Mouse (Mus musculus) heart, adult 2 months (tissue): ENCODE measurements around the gene Serpina12. TPM values are rescaled to one million over a fixed set of nuclear protein-coding genes. Genes with fewer than 3 reads are reported as not detected.

ENCODE experiments used
- DNase-seq, 2 experiments: peaks; one replicate each; pipeline ENCODE4 v3.0.0; 2021
- H3K27ac ChIP-seq: fragments of 200-600 bp; 2 replicates; pipeline ENCODE4 v1.8.1; 2022
- H3K27me3 ChIP-seq: fragments of 200-500 bp; 2 replicates; pipeline ENCODE4 v1.6.1; 2012; ENCODE audit warnings: mild to moderate bottlenecking, low read length, inconsistent platforms, mixed read lengths; ENCODE audit not compliant: control insufficient read depth, insufficient read depth
- H3K36me3 ChIP-seq: fragments of 200-500 bp; 2 replicates; pipeline ENCODE4 v1.6.1; 2012; ENCODE audit warnings: low read length, inconsistent platforms; ENCODE audit not compliant: control insufficient read depth, insufficient read depth
- H3K4me1 ChIP-seq: fragments of 200-500 bp; 2 replicates; pipeline ENCODE4 v1.6.1; 2011; ENCODE audit warnings: low read length; ENCODE audit not compliant: control insufficient read depth, insufficient read depth
- H3K4me3 ChIP-seq: fragments of 200-600 bp; 2 replicates; pipeline ENCODE4 v1.8.1; 2022
- H3K79me2 ChIP-seq: fragments of 200-500 bp; replicated peaks from 2 replicates; pipeline ENCODE4 v1.6.1; 2012; ENCODE audit warnings: mild to moderate bottlenecking, inconsistent platforms, low read length, moderate library complexity, mixed read lengths; ENCODE audit not compliant: control insufficient read depth, insufficient read depth
- H3K9ac ChIP-seq: fragments of 200-500 bp; 2 replicates; pipeline ENCODE4 v1.6.1; 2012; ENCODE audit warnings: low read depth, mild to moderate bottlenecking, control low read depth, inconsistent platforms, low read length, mixed read lengths
- CTCF ChIP-seq: fragments of 200-600 bp; IDR thresholded peaks from 2 replicates; pipeline ENCODE4 v1.8.1; 2022; ENCODE audit warnings: antibody characterized with exemption, mild to moderate bottlenecking, moderate library complexity
- EP300 ChIP-seq: fragments of 200-500 bp; IDR thresholded peaks from 2 replicates; pipeline ENCODE4 v1.6.1; 2011; ENCODE audit warnings: low read depth, low read length, control low read depth; ENCODE audit not compliant: insufficient read depth
- POLR2A ChIP-seq: fragments of 200-500 bp; IDR thresholded peaks from 2 replicates; pipeline ENCODE4 v1.6.1; 2011; ENCODE audit warnings: mild to moderate bottlenecking, low read depth, low read length, control low read depth; ENCODE audit not compliant: insufficient read depth
- WGBS: fragments of 180-500 bp; shearing (Covaris S2); methylation state at CpG from one replicate; pipeline ENCODE4 v1.1.7; 2018; 5-methylcytosine and 5-hydroxymethylcytosine counted together
- intact Hi-C: fragments of 180-260 bp; cut with DNase I; formaldehyde crosslinking; loops from one replicate; pipeline ENCODE4 v1.15.1; 2025
- polyA plus RNA-seq: library from polyadenylated mRNA; depleted of rRNA; stranded (reverse); fragments of >200 nt; gene quantifications from 2 replicates; pipeline ENCODE4 v1.2.3, GENCODE M21; 2012
- total RNA-seq, 2 experiments: library from RNA; stranded (reverse); gene quantifications; 2 replicates each; pipeline ENCODE4 v1.2.3; 2021

Gene Serpina12
- total and polyA plus RNA-seq, 3 experiments = not detected

DNA sequence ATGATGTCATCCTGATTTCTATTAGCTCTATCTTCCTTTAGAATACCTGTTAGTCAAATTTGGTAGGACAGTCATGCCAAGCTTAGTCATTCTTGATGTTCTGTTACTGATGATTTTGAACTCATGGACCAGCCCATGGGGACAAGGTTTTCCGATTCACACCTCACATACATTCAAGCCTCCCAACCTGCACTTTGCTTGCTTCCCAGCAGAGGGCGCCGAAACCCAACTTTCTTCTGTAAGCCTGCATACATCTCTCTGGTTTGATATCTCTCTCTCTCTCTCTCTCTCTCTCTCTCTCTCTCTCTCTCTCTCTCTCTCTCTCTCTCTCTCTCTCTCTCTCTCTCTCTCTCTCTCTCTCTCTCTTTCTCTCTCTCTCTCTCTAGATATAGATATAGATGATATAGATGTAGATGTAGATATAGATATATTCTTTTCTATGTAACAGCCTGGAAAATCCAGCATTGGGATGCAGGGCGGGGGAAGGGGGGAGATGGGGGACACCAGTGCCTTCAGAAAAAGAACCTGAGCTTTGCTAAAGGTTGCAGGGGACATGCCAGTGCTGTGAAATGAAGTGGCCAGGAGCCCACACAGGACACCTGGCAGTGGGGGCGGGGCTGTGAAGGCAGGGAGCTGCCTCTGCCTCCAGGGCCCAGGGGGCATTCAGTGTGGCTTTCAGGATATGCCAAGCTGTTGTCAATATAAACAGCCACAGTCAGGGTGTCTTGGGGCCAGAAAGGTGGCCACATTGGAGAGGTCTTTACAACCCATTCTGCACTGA lies 48.8 kb downstream of the Serpina12 start:
- H3K79me2 ChIP-seq = no peaks in the 10 kb centered on the region
- TF ChIP-seq CTCF (peak; percentile 76), EP300 (0 out of 2 replicates have a peak, but pooled peaks have one; percentile 46), POLR2A (no peak)
- no peak overlapping the region for H3K9ac ChIP-seq
- peak; percentile 50 to 78 for DNase-seq
- H3K27me3 ChIP-seq = no peaks in the 10 kb centered on the region
- no peaks in the 10 kb centered on the region for H3K4me1 ChIP-seq
- no peaks in the 10 kb centered on the region for H3K36me3 ChIP-seq
- 38% methylated on average over 5 of the region's 5 CpGs for WGBS
- H3K4me3 ChIP-seq = no peak overlapping the region
- intact Hi-C loops = loop anchor here (1.0 to 10.0 kb wide), 4 partner anchors 35 to 423 kb away; no protein-coding TSS in a partner anchor
- H3K27ac ChIP-seq = no peak overlapping the region

DNA sequence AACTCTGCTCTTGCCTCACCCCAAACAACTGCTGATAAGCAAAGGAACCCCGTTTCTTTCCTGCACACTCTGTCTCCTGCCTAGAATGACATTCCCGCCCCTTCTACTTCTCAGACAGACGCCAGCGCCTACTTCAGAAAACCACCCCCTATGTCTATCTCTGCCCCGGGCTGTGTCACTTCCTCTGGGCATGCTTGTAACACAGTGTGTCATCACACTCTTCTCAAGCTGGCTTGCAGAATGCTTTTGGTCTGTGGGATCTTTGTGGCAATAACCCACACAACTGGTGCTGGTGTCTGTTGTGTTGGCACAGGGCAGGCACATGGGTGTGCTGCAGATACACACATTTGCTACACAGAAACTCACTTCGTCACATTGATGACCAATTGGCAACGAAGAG lies 51.3 kb downstream of the Serpina12 start:
- intact Hi-C loops = loop anchor here (10.0 kb wide), 1 partner anchor 182 kb away; no protein-coding TSS in a partner anchor
- 38% methylated on average over 7 of the region's 7 CpGs for WGBS
- H3K27me3 ChIP-seq = no peaks in the 10 kb centered on the region

DNA sequence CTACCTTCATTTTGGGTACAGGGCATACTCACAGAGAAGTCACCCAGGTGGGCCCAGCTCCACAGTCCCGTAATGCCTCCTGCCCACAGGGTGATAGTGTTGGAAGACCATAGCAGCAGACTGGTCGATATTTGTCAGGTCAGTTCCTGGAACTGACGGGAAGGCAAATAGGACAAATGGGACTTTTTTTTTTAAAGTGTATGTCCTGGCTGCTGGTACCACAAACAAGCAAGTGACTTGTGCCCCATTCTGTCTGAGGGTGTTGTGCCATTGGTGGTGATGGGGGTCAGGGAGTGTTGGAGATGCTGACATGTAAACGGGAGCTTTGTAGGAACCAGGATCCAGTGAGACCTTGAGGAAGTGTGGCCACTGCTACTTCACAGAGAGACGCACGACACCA lies 54.4 kb downstream of the Serpina12 start, which contains the start of gene Serpina11:
TSS of gene Serpina11 (minus strand) at position 101 of the 400 bp plus-strand sequence.
- H3K27ac ChIP-seq = no peak within 1 kb of the TSS
- intact Hi-C loops = loop anchor here (10.0 kb wide), 1 partner anchor 185 kb away; no protein-coding TSS in a partner anchor
- H3K27me3 ChIP-seq = no peaks in the 10 kb centered on the region
- TF ChIP-seq EP300 = no peak
- TF ChIP-seq POLR2A = no peak
- TF ChIP-seq CTCF = no peak
- no peak within 1 kb of the TSS for H3K4me3 ChIP-seq
- no peaks in the 10 kb centered on the region for H3K36me3 ChIP-seq
- H3K9ac ChIP-seq = no peak within 1 kb of the TSS
- WGBS = 83% methylated on average over 6 of the region's 6 CpGs
- H3K79me2 ChIP-seq = no peaks in the 10 kb centered on the region
- no peaks in the 10 kb centered on the region for H3K4me1 ChIP-seq
- DNase-seq = no peak

More for the DNA sequence above, 51.3 kb downstream of the Serpina12 start:
- H3K4me1 ChIP-seq = no peaks in the 10 kb centered on the region
- DNase-seq = no peak
- no peak overlapping the region for H3K4me3 ChIP-seq
- H3K9ac ChIP-seq = no peak overlapping the region
- H3K79me2 ChIP-seq = no peaks in the 10 kb centered on the region
- H3K27ac ChIP-seq = no peak overlapping the region
- no peak for TF ChIP-seq POLR2A
- no peak for TF ChIP-seq CTCF
- TF ChIP-seq EP300 = no peak
- no peaks in the 10 kb centered on the region for H3K36me3 ChIP-seq

DNA sequence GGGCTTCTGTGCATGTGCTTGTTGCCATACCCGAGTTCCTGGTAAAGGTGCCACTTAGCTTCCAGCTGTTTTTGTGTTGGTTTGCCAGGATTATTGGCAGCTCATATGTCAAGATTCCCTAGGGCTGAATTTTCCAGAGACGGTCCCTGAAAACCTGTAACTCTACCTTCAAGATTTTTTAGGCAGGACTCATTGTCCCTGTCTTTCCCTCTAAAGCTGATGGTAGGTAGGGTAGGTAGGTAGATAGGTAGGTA lies 54.8 kb downstream of the Serpina12 start:
- TF ChIP-seq CTCF (no peak), POLR2A (no peak), EP300 (no peak)
- intact Hi-C loops = no loop called here
- Histone ChIP-seq H3K4me3 (no peak overlapping the region), H3K79me2 (no peaks in the 10 kb centered on the region), H3K27ac (no peak overlapping the region), H3K27me3 (no peaks in the 10 kb centered on the region), H3K36me3 (no peaks in the 10 kb centered on the region), H3K4me1 (no peaks in the 10 kb centered on the region), H3K9ac (no peak overlapping the region)
- 74% methylated on average over 2 of the region's 2 CpGs for WGBS
- no peak for DNase-seq

- TF ChIP-seq CTCF (peak; percentile 18), POLR2A (no peak)
- Histone ChIP-seq H3K4me1 (no peaks in the 10 kb centered on the region), H3K27me3 (no peaks in the 10 kb centered on the region), H3K27ac (no peak overlapping the region), H3K9ac (no peak overlapping the region), H3K4me3 (no peak overlapping the region), H3K36me3 (no peaks in the 10 kb centered on the region), H3K79me2 (no peaks in the 10 kb centered on the region)
- no peak for DNase-seq
- intact Hi-C loops = no loop called here
- WGBS = 50% methylated on average over 14 of the region's 14 CpGs
Measured at GRCm38 (mm10) chr12:103988754-103989513, 55.3 kb downstream of the Serpina12 start.

- Histone ChIP-seq H3K27me3 (no peaks in the 10 kb centered on the region), H3K79me2 (no peaks in the 10 kb centered on the region), H3K4me1 (no peaks in the 10 kb centered on the region), H3K9ac (no peak overlapping the region), H3K27ac (no peak overlapping the region), H3K4me3 (no peak overlapping the region), H3K36me3 (no peaks in the 10 kb centered on the region)
- WGBS = 48% methylated on average over 5 of the region's 5 CpGs
- TF ChIP-seq POLR2A = no peak
- TF ChIP-seq CTCF = no peak
- no peak for TF ChIP-seq EP300
- intact Hi-C loops = no loop called here
- no peak for DNase-seq
Measured at GRCm38 (mm10) chr12:103985868-103986267, 58.4 kb downstream of the Serpina12 start.
